Mouse (Mus musculus) thymus, postnatal 10 days (tissue): ENCODE results near the gene Acox3.

ENCODE experiments used
- DNase-seq, 2 experiments: peaks; one replicate each; pipeline ENCODE4 v3.0.0; 2021; ENCODE audit warnings: low spot score in 2 of 2

Acox3 gene

GRCm38 (mm10) chr5:35648230-35648629 lies 65.4 kb downstream of the Acox3 start:
- DNase-seq: no peak

GRCm38 (mm10) chr5:35652319-35652718 lies 69.5 kb downstream of the Acox3 start:
- no peak for DNase-seq

GRCm38 (mm10) chr5:35652872-35653271 lies 70.0 kb downstream of the Acox3 start:
- no peak for DNase-seq

GRCm38 (mm10) chr5:35653743-35654395 lies 71.0 kb downstream of the Acox3 start:
- no peak for DNase-seq

- no peak for DNase-seq
Observed at GRCm38 (mm10) chr5:35655753-35656485, 73.1 kb downstream of the Acox3 start.

- DNase-seq: no peak
Observed at GRCm38 (mm10) chr5:35659503-35659902, 76.7 kb downstream of the Acox3 start.

GRCm38 (mm10) chr5:35661210-35661609 lies 78.4 kb downstream of the Acox3 start:
- no peak for DNase-seq

- DNase-seq: no peak
Observed at GRCm38 (mm10) chr5:35662021-35662545, 79.2 kb downstream of the Acox3 start.
